Comparison of ENCODE assay signal across 8 mouse cellular contexts in genomic region chr6:89361418-89362280, GRCm38 (mm10). TPM values are rescaled to one million over a fixed set of nuclear protein-coding genes. Genes with fewer than 3 reads are reported as not detected.
DNase-seq lines count a peak whose midpoint lies in the region; ATAC-seq and TF ChIP-seq lines count a peak whose summit lies in the region.

No protein-coding gene starts in this region.

- H3K4me3 ChIP-seq in spleen, adult 2 months (ENCODE audit: extremely low read depth, insufficient read depth, insufficient read length), result peak overlapping the region; percentile 61
- H3K4me3 ChIP-seq in forebrain, postnatal 0 days (ENCODE audit: low read depth, low read length), result peak overlapping the region; percentile 89
- H3K4me3 ChIP-seq in intestine, embryonic 15.5 days (replicated peaks), result peak overlapping the region; percentile 80
- peak overlapping the region; percentile 99 for H3K4me3 ChIP-seq in lung, embryonic 15.5 days

- H3K27me3 ChIP-seq in spleen, adult 2 months (ENCODE audit: control insufficient read depth, insufficient read depth, low read length), result peaks cover 15% of the 10 kb centered on the region
- H3K27me3 ChIP-seq in forebrain, postnatal 0 days (ENCODE audit: insufficient read depth, low read length), result no peaks in the 10 kb centered on the region
- H3K27me3 ChIP-seq in intestine, embryonic 15.5 days (replicated peaks), result no peaks in the 10 kb centered on the region; the same call in 1 of the 2 replicates
- peaks cover 8% of the 10 kb centered on the region; the same call in 1 of the 2 replicates for H3K27me3 ChIP-seq in lung, embryonic 15.5 days

- no peak for TF ChIP-seq CTCF in spleen, adult 2 months (IDR thresholded peaks at IDR 0.05; ENCODE audit: extremely low read depth, insufficient read depth, insufficient read length, insufficient replicate concordance)
- TF ChIP-seq CTCF in forebrain, postnatal 0 days (IDR thresholded peaks at IDR 0.05; ENCODE audit: low read depth), result no peak

- H3K4me1 ChIP-seq in spleen, adult 2 months (ENCODE audit: control insufficient read depth, insufficient read depth, insufficient read length), result peaks cover 18% of the 10 kb centered on the region
- H3K4me1 ChIP-seq in forebrain, postnatal 0 days (ENCODE audit: insufficient read depth), result peaks cover 31% of the 10 kb centered on the region
- peaks cover 32% of the 10 kb centered on the region for H3K4me1 ChIP-seq in intestine, embryonic 15.5 days (replicated peaks)
- peaks cover 40% of the 10 kb centered on the region for H3K4me1 ChIP-seq in lung, embryonic 15.5 days

- peak overlapping the region; percentile 78 for H3K9ac ChIP-seq in forebrain, postnatal 0 days
- H3K9ac ChIP-seq in intestine, embryonic 15.5 days, result peak overlapping the region; percentile 93
- peak overlapping the region; percentile 99 for H3K9ac ChIP-seq in lung, embryonic 15.5 days

- 3% methylated on average over 76 of the region's 80 CpGs for WGBS in spleen, adult 2 months
- 1% methylated on average over 65 of the region's 80 CpGs for WGBS in forebrain, postnatal 0 days
- WGBS in intestine, embryonic 15.5 days, result under 1% methylated on average over 74 of the region's 80 CpGs
- under 1% methylated on average over 74 of the region's 80 CpGs for WGBS in lung, embryonic 15.5 days

- ATAC-seq in forebrain, postnatal 0 days, result peak; percentile 34
- ATAC-seq in intestine, embryonic 15.5 days, result peak; percentile 56
- peak; percentile 24; the same call in 1 of the 2 replicates for ATAC-seq in lung, embryonic 15.5 days (ENCODE audit: borderline replicate concordance, extremely low read depth, low FRiP score, low TSS enrichment)

- no peaks in the 10 kb centered on the region for H3K36me3 ChIP-seq in spleen, adult 2 months (ENCODE audit: control insufficient read depth, insufficient read depth, low read length)
- peaks cover under 1% of the 10 kb centered on the region; the same call in 1 of the 2 replicates for H3K36me3 ChIP-seq in forebrain, postnatal 0 days (ENCODE audit: insufficient read depth)
- H3K36me3 ChIP-seq in intestine, embryonic 15.5 days, result no peaks in the 10 kb centered on the region
- 0 out of 2 replicates have a peak, but pooled peaks cover 6% of the 10 kb centered on the region for H3K36me3 ChIP-seq in lung, embryonic 15.5 days

- DNase-seq in spleen, adult 2 months (ENCODE audit: low read depth in 1 of 2, low spot score in 2 of 2), result peak in 1 of 2 experiments; percentile 24
- DNase-seq in spleen, adult 12 weeks (ENCODE audit: low spot score), result no peak
- DNase-seq in cerebellum, adult 11 months, result peak; percentile 50
- peak; percentile 43 for DNase-seq in forebrain, postnatal 0 days
- DNase-seq in retina, postnatal 1 day, result peak; percentile 64
- DNase-seq in frontal cortex, postnatal 36 days (ENCODE audit: low spot score in 2 of 2), result no peak

- TF ChIP-seq POLR2A in spleen, adult 2 months (IDR thresholded peaks at IDR 0.05; ENCODE audit: low read depth, low read length), result no peak

- H3K27ac ChIP-seq in spleen, adult 2 months (ENCODE audit: insufficient read depth, low read length), result peak overlapping the region; percentile 24; the same call in 1 of the 2 replicates
- peak overlapping the region; percentile 74 for H3K27ac ChIP-seq in forebrain, postnatal 0 days (ENCODE audit: low read depth, low read length)
- peak overlapping the region; percentile 70 for H3K27ac ChIP-seq in intestine, embryonic 15.5 days
- H3K27ac ChIP-seq in lung, embryonic 15.5 days, result peak overlapping the region; percentile 74

- peak overlapping the region; percentile 99 for H3K4me2 ChIP-seq in forebrain, postnatal 0 days (ENCODE audit: low read depth)
- H3K4me2 ChIP-seq in intestine, embryonic 15.5 days (replicated peaks), result peak overlapping the region; percentile 98
- H3K4me2 ChIP-seq in lung, embryonic 15.5 days, result peak overlapping the region; percentile 97

- H3K9me3 ChIP-seq in forebrain, postnatal 0 days (ENCODE audit: low read length), result no peaks in the 10 kb centered on the region
- no peaks in the 10 kb centered on the region for H3K9me3 ChIP-seq in intestine, embryonic 15.5 days
- no peaks in the 10 kb centered on the region for H3K9me3 ChIP-seq in lung, embryonic 15.5 days

RNA-seq across cellular contexts. Expression of gene Plxna1, which starts 0.8 kb away (rescaled TPM):
- 23.8 and 27.2 TPM in 2 replicates for polyA plus RNA-seq in spleen, adult 2 months (2012; rRNA removed)
- total RNA-seq in forebrain, postnatal 0 days (2014; rRNA removed), result 78.2 and 111 TPM in 2 replicates
- polyA plus RNA-seq in forebrain, postnatal 0 days (2015; fragmentation: Nextera tagmentation; extraction: Ambion mirVana), result 20.3 and 42.1 TPM in 2 replicates
- polyA plus RNA-seq in intestine, embryonic 15.5 days (2015; fragmentation: Nextera tagmentation; extraction: Ambion mirVana), result 14.7 and 17.5 TPM in 2 replicates
- 25.1 and 27.5 TPM in 2 replicates for polyA plus RNA-seq in lung, embryonic 15.5 days (2015; fragmentation: Nextera tagmentation; extraction: Ambion mirVana)

Comparison
In these comparisons a context has a peak if more than half of its experiments do, and no peak if none do; other contexts are left out.
1. DNase-seq: peak in cerebellum, adult 11 months (single experiment), forebrain, postnatal 0 days (single experiment) and retina, postnatal 1 day (single experiment); none in spleen, adult 12 weeks (single experiment) and frontal cortex, postnatal 36 days (0 of 2).
2. H3K27ac ChIP-seq: peak in every context shown above with its lines; median percentile 74 in forebrain, postnatal 0 days; 74 in lung, embryonic 15.5 days; 70 in intestine, embryonic 15.5 days; 24 in spleen, adult 2 months.
3. Peak in every context shown above with its lines, with median percentiles within 50 percentile points of each other: H3K4me3 ChIP-seq, ATAC-seq, H3K4me2 ChIP-seq and H3K9ac ChIP-seq.